Mouse (Mus musculus): ENCODE data around the gene Ttc28.

- TF ChIP-seq CTCF (IDR thresholded peaks at IDR 0.05; ENCODE audit: borderline replicate concordance, control insufficient read depth, extremely low read depth, insufficient read depth, low read length, poor library complexity): no peak
- TF ChIP-seq POLR2A (IDR thresholded peaks at IDR 0.05; ENCODE audit: control insufficient read depth, extremely low read depth, insufficient read depth, low read length, poor library complexity): no peak
These were observed 263.2 kb downstream of the Ttc28 start for GRCm38 (mm10) chr5:111142837-111143236.
